9 mouse cellular contexts compared by ENCODE assay signal in the genomic region with DNA sequence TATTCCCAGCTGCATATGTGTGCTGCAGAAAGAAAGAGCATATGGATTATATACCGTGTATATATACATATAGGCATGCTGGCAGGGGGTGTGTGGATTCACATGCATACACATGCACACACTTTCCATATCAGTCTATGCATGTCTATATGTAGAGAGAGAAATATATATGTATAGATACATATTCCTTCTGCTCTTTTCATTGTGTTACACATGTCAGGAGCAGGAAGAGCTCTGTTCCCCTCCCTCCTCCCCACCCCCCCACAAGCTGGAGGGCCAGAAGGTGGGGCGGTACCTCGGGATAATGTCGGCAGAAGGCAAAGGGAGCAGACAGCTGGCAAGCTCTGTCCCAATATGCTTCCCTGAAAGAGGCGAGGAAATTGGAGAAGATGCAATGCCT.
DNase-seq lines count a peak whose midpoint lies in the region; ATAC-seq and TF ChIP-seq lines count a peak whose summit lies in the region.
"Had no signal": no experiment of that assay in that cellular context is flagged by ENCODE, and none has a peak within 500 bp of the region (broad histone marks: within the 10 kb centered on the region; RNA-seq: fewer than 3 reads in every experiment).

No protein-coding gene starts in this region.

- H3K4me2 ChIP-seq in liver, embryonic 13.5 days = no peak overlapping the region

- no peak for TF ChIP-seq POLR2A in ES-Bruce4 (IDR thresholded peaks at IDR 0.05; ENCODE audit: insufficient read depth, low read length)

- no peaks in the 10 kb centered on the region for H3K36me3 ChIP-seq in ES-Bruce4 (ENCODE audit: control insufficient read depth, insufficient read depth, low read length, poor library complexity, severe bottlenecking)
- H3K36me3 ChIP-seq in liver, embryonic 13.5 days = no peaks in the 10 kb centered on the region

- no peak for TF ChIP-seq CTCF in ES-Bruce4 (IDR thresholded peaks at IDR 0.05; ENCODE audit: low read depth, low read length)

- peak; percentile 89 for DNase-seq in cerebellum, adult 11 months
- peak; percentile 28 to 67 for DNase-seq in frontal cortex, adult 2 months (ENCODE audit: extremely low spot score in 1 of 2, low spot score in 1 of 2)
- no peak for DNase-seq in liver, embryonic 13.5 days
- no peak for DNase-seq in MN1 (ENCODE audit: low spot score)
- no peak for DNase-seq in lung, postnatal 25 days (ENCODE audit: low spot score)
- no peak for DNase-seq in T-cell, adult 2 months (ENCODE audit: low spot score)
- DNase-seq: kidney, adult 9 months had no signal

- peak; percentile 76 for TF ChIP-seq EP300 in ES-Bruce4 (IDR thresholded peaks at IDR 0.05; ENCODE audit: insufficient read depth, low read depth, low read length)

- WGBS in liver, embryonic 13.5 days (ENCODE audit: insufficient replicate concordance) = 64% methylated on average over 5 of the region's 5 CpGs

- peak; percentile 53; the same call in 1 of the 2 replicates for ATAC-seq in liver, embryonic 13.5 days (ENCODE audit: low read depth)
- ATAC-seq in megakaryocyte progenitor cell, adult 5-6 weeks (replicated peaks; ENCODE audit: poor library complexity) = no peak

- 0 out of 2 replicates have a peak, but pooled peaks cover 1% of the 10 kb centered on the region for H3K27me3 ChIP-seq in ES-Bruce4 (ENCODE audit: control insufficient read depth, insufficient read depth, low read length, poor library complexity, severe bottlenecking)
- H3K27me3 ChIP-seq in liver, embryonic 13.5 days = no peaks in the 10 kb centered on the region

- H3K9me3 ChIP-seq in ES-Bruce4 (replicated peaks; ENCODE audit: control insufficient read depth, insufficient read depth, low read length, poor library complexity, severe bottlenecking) = no peaks in the 10 kb centered on the region
- no peaks in the 10 kb centered on the region for H3K9me3 ChIP-seq in liver, embryonic 13.5 days (replicated peaks)

- H3K4me3 ChIP-seq in ES-Bruce4 (ENCODE audit: low read depth, low read length) = no peak overlapping the region
- no peak overlapping the region for H3K4me3 ChIP-seq in liver, embryonic 13.5 days (replicated peaks)

- H3K9ac ChIP-seq in ES-Bruce4 (ENCODE audit: low read depth, poor library complexity, severe bottlenecking) = no peak overlapping the region
- H3K9ac ChIP-seq in liver, embryonic 13.5 days = no peak overlapping the region

- no peak overlapping the region for H3K27ac ChIP-seq in ES-Bruce4 (ENCODE audit: insufficient read depth, low read length)
- no peak overlapping the region for H3K27ac ChIP-seq in liver, embryonic 13.5 days

- no peaks in the 10 kb centered on the region for H3K4me1 ChIP-seq in ES-Bruce4 (ENCODE audit: control insufficient read depth, insufficient read depth, low read length)
- H3K4me1 ChIP-seq in liver, embryonic 13.5 days (replicated peaks) = peaks cover 7% of the 10 kb centered on the region; the same call in 1 of the 2 replicates

Comparison
In these comparisons a context has a peak if more than half of its experiments do, and no peak if none do; other contexts are left out.
1. DNase-seq: peak in cerebellum, adult 11 months (single experiment) and frontal cortex, adult 2 months (2 of 2); none in liver, embryonic 13.5 days (single experiment), MN1 (single experiment), lung, postnatal 25 days (single experiment) and T-cell, adult 2 months (single experiment).